Mouse (Mus musculus): ENCODE measurements around the gene Ppp3r1.

Gene Ppp3r1

DNA sequence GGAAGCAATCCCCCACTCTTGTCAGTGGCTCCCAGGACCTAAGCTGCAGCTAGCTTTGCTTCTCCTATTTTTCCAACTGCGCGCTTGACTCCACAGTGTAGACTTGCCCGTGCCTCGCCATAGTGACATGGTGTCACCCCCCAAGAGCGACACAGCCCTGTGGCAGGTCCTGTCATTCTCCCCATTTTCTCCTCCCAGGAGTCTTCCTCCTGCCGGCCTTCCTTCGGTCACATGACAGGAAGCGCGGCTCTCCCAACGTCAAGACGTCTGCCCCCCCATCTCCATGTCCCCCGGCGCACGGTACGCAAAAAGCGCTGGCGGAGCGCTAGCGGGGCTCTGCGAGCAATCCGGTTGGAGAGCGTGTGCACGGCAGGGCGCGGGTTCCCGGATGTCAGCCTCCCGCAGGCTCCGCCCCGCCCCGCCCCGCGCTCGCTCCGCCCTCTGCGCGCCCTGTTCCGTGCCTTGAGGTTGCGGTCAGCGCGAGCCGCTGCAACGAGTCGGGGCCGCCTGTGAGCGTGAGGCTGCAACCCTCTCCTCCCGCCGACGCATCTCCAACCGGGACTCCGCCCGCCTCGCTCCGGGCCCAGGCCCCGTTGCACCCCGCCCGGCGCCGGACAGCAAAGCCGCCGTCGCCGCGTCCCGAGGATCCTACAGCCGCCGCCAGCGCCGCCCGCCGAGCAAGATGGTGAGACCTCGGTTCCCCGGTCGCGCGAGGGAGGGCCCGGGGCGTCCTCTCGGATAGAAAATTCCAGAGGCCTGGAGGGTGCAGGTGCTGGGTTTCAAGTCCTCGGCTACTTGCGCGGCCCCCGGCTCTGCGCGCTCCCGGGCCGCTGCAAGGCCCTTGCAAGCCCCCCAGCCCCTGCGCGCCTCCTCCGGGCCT is at the start of gene Ppp3r1:
Gene Ppp3r1, plus strand, starts transcription at position 406 of the 880 bp plus-strand sequence.
- peak; percentile 97 for DNase-seq

DNA sequence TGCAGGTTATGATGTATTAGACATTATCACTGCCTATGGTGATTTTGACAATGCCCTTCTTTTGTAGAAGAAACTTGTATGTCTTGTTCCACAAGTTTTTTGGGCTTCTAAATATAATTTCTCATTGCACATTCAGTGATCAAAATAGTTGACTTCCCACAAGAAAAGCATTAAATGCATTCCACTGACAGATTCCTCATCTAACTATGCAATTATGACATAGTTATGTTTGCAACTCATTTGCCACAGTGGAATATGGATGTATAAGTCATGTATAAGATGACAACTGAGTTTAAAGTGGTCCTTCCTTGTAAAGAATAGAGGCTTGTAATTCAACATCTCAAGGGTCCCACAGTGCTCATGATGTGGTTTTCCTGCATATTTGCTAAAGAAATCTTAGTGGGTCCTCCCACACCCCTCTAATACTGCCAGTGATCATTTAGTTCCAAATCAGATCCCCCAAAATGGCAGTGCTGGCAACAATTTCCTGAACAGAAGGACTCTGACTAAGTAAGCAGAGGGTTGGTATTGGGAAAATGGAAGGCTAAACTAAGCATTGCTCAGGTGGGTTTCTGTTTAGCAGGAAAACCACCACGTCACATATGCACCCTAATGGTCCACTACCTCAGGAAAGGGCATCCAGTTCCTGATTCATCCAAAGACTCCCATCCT is 46.5 kb upstream of the Ppp3r1 start:
- no peak for DNase-seq

DNA sequence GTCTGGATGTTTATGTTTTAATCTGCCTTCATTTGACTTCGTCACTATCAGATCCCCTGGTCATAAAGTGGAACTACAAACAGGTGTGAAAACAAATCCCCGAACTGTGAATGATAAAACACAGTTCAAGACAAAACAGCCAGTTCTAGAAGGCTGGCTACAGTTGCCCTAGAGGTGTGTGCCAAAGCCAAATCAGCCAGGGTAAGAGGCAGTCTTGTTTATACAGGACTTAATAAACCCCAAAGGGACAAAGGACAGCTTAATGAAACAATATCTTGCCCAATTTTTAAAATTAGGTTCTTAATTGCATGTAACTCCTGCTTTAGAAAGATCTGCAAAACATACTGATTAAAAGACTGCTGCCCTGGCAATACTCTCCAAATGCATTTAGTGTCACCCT is 32.6 kb upstream of the Ppp3r1 start:
- no peak for DNase-seq

DNA sequence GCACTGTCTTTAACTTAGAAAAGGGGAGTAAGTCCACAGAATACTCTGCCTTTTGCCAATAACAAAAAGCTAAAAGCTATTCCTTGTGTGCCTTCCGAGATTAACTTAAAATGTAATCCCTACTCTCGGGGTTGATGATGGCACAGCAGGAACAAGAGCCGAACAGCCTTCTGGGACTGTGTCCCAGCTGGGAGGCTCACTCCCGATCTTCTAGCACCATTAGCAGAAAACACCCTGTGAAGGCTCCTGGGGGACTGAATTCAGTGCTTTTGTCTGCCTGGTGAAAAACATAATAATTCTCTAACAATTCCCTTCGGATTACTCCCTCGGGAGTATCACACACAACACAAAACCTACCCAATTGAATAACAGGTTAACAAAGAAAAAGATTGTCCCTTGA is 23.4 kb upstream of the Ppp3r1 start:
- no peak for DNase-seq

DNA sequence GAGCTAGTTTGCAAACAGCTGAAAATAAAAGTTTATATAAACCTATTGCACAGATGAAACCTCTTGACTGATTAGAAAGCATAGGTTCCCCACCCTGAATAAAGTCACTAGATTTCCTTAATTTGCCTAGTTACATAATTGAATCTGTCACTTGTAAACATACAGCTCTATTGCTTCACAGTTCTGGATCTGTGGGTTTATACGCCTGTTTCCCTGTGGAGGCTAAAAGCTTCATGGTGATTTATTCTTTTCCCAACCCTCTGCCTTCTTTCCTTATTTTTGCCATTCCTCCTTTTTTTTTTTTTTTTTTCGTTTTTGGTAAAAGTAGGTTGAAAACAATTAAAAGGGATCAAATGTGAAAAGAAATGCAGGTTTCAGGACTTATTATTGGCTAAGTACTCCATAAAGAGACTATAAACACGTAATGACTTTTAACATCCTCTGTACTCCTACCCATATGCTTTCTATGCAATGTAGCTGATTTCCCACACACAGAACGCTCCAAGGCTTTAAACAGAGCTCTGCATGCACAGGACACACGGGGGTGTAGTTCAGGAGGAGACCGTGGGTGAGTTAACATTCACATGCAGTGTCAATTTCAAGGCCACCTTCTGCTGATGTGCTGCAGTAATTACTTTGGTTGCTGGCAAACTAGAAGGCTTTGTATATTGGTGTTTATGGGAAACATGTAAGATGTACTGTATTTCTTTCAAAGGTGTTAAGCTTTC is 20.6 kb upstream of the Ppp3r1 start:
- no peak for DNase-seq

DNA sequence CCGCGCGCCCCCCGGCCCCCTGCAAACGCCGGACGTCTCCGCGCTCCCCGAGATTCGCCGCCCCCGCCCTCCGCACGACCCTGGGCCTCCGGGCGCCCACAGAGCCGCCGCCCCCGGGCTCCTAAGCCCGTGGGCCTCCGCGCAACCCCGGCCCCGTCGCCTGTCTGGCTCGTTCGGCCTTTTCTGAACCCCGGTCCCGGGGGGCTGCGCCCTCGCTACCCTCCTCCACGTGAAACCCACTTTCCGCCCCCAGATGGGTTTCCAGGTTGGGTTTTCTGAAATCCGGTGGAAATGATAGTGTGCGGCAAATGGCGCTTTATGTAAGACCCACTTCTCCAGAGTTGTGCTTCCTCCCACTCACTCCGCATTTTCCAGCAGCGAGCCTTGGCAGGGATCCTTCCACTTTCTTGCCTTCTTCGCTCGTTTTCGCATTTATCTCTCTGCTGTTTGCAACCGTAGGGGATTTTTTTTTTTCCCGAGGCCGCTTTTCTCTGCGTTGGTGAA is 727 bp downstream of the Ppp3r1 start:
- peak; percentile 40 for DNase-seq

DNA sequence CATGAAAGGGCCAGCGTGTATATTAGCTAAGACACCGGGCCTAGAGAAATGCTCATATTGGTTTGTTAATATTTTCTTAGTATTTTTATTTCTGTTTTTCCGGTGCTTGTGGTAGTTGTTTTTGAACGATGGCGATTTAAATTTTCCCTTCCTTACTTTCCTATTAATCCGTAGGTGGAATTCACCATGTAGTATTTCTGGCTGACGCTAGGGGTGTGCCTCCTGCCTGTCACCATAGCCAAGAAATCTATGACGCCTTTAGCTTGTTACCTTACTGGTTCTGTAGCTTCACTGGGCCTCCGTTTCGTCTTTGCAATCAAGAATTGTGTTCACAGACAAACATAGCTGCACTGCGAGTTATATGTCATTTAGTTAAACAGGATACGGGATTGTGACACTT is 1.2 kb downstream of the Ppp3r1 start:
- DNase-seq: peak; percentile 84

DNA sequence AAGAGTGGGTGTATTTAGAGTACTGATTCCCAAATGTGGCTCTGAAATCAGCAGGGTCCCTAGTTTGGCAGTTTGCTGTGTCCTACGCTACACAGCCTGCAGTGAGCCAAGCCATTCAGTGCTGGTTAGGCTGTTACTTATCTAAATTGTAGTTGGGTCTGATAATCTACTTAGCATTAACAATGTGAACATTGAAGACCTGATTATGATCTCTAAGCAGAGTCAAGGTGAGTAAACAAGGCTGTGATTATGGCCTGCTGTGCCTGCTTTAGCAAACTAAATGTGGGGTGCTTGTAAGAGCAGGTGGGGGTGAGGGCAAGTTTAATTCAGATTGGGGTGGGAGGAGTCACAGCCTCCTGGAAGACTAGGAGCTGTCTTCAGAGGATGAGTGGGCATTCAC is 4.9 kb downstream of the Ppp3r1 start:
- DNase-seq: no peak

DNA sequence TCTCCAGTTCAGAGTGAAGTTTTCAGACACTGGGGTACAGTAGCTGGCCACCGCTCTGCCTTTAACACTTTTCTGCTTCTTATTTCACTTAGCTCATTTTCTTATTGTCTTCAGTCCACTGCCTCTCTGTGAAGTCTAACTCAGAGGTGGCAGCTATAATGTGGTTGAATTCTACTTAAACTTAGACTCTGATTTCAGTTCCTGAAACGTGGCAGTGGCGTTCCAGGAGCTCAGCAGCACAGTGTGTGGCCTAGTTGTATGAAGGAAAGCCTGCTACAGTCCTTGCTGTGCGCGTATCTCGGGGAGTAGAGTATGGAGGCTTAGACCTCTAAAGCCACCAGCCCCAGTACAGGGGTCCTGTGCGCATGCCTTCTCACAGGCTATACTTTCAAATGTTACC is 7.6 kb downstream of the Ppp3r1 start:
- no peak for DNase-seq

DNA sequence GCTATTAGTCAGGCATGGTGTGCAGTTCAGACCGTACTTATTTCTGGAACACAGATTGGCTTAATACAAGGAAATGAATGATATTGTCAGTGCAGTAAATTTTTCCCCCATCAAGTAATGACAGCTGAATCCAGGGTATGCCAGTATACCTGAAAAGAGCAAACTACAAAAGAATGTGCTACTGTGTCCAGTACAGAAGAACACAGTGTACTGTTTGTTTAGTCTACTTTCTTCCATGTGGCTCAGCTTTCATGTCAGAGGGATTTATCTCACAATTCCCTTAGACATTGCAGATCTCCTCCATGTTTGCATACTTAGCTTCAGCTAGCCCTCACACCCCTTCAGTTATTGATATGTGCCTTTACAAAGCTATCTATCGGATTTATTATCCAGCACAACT is 10.2 kb downstream of the Ppp3r1 start:
- no peak for DNase-seq

DNA sequence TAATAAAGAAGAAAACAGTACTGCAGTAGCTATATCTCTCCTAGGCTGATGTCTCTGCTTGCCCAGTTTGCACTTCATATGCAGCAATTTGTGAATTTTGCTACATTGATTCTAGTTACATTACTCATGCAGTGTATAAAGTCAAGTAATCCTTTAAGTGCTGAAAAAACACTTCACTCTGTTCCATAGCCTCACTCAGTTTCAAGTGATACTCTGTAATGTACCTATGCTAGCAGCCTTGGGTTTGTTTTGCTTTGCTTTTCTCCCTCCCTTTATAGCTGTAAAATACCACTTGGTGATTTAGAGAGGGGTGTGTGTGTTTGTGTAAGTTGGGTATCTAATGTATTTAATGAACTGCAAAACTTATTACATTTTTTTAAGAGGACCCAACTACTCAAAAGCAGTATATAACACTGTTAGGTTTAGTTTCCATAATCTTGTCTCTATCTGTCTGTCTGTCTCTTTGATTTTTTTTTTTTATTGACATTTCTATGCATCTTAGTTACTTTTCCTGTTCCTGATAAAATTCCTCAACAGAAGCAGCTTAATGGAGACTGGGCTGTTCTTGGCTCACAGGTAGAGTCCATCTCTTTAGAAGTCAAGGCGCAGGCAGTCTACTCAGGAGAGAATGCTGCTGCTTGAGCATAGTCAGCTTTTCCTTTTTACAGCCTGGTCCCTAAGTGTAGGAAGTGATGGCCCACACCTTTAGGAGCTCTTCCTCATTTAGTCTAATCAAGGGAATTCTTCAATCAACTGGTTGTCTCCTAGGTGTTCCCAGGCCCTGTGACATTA is 12.1 kb downstream of the Ppp3r1 start:
- DNase-seq: peak; percentile 34

DNA sequence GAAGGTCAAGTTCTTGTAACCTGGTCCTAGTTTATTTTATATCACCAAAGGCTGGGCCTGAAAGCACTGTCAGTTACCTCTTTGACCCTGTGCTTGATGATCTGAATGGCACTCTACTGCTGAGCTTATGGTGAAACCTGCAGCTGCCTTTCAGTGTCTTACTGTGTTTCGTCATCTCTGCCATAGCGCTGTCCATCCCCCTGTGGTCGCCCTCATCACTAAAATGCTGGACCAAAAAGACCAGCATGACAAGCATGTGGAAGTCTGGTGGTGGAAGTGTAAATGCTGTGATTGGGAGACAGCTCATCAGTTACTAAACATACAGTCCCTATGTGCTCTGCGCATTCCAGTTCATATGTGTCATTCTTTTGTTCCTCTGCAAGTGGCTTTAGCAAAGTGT is 13.2 kb downstream of the Ppp3r1 start:
- no peak for DNase-seq

DNA sequence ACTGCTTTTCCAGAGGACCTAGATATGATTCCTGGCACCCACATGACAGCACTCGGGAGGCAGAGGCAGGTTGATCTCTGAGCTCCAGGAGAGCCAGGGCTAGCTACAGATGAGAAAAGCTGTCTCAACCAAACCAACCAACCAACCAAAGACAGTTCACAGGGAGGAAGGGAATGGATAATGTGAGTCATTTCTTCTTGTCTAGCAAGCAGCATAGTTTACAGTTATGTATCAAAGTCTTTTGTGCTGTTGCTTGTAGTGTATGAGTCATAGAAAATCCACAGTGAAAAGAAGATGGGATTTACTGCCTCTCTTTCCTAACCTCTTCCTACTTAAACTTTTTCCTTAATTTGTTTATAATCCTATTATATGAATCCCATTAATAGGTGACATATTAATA is 17.6 kb downstream of the Ppp3r1 start:
- no peak for DNase-seq

DNA sequence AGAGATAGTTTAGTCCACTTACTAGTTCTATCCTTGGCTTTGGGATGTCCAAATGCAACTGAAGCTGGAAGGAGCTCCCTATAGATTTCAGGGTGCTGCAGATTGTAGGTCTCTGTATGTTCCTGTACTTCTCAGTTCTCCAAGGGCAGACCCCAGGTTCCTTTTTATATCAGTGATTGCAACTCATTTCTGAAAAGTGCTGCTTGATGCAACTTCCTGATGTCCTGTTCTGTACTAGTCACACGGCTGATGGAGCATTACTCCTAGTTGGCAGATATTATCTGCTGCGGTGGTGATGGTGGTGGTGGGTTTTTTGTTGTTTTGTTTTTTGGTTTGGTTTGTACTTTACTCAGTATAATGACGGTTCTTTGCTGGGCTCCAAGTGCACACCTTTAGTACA is 21.7 kb downstream of the Ppp3r1 start:
- DNase-seq: peak; percentile 17

DNA sequence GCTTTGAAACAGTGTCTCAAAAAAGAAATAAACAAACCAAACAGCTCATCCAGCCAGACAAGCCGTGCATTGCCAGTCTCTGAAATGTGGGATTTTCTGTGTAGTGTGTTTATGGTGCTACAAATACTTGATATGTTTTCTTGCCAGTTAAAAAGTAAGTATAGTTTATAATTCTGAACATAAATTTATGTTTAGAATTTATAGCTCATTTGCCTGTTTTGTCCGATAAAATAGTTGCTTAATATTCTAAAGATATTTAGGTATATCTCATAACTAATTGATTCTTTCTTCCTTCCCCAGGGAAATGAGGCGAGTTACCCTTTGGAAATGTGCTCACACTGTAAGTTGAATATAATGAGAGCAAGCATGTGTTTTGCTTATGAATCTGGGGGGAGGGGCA is 22.7 kb downstream of the Ppp3r1 start, which contains the start of gene Wdr92:
Gene Wdr92, plus strand, starts transcription at position 301 of the 400 bp plus-strand sequence.
- no peak for DNase-seq

DNA sequence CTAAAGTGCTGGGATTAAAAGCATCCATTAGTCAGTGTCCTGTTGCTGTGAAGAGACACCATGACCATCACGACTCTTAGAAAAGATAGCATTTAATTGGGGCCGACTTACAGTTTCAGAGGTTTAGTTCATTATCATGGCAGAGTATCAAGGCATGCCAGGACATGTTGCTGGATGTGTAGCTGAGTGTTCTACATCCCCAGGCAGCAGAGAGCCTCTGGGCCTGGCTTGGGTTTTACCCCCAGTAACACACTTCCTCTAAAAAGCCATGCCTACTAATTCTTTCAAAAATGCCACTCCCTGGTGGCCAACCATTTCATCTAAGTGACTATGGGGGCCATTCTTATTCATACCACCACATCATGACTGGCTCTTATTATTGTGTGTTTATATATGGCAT is 24.1 kb downstream of the Ppp3r1 start:
- no peak for DNase-seq

DNA sequence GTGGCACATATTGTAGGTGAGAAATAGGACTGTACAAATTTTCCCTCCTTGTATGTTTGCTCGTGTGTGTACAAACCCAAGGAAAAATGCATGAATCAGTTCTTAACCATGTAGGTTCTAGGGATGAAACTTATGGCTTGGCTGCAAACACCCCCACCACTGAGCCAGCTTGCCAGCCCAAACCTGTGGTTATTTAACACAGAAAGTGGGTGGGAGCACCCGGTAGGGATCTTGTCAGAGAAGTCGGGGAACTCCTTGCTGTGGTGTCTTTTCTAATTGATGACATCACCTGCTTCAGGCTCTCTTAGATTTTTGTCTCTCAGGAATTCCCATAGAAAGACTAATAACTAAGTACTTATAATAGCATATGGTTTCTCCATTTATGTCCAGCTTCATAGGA is 28.6 kb downstream of the Ppp3r1 start:
- DNase-seq: no peak

DNA sequence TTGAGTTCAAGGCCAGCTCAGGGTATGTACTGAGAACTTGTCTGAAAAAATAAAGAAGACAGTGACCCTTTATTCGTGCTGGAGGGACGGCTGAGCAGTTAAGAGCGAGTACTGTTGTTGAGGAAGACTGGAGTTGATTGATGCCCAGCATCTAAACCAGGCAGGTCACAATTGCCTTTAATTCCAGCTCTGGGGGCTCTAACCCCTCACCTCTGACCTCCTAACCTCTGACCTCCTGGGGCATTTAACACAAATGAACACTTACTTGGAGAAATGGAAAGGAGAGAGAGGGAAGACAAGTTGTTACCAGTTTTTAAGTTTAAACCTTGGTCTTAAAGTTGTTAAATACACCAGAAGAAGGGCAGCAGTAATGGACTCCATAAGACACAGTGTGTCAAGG is 29.7 kb downstream of the Ppp3r1 start:
- no peak for DNase-seq

DNA sequence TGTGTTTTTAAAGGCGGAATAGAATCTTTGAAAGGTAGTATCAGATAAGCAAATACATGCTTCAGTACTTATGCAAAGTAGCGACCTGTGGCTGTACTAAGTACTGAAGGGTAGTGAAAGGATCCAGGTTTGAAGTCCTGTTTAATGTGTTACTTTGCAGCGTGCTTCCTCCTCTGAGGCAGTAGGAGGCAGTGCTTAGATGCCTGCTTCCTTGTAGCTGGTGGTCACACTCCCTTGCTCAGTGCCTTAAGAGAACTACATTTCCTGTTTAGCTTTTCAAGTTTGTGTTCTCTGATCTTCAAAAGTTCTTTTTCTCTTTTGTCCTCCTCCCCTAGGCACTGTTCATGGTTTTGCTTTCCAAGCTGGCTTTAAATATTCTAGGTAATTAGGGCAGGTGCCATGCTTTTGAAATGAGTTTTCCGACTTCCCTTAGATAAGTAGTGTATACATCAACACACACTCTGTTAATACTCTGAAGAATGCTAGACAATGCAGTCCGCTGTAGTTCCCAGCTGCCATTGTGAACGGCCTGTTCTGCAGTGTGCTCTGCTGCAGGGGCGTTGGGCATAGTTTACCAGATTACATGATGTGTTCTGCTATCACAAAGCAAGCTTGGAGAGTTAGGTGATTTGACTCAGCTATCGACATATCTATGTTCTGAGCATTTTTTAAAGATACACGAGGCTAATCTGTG is 33.2 kb downstream of the Ppp3r1 start:
- DNase-seq: peak; percentile 21

DNA sequence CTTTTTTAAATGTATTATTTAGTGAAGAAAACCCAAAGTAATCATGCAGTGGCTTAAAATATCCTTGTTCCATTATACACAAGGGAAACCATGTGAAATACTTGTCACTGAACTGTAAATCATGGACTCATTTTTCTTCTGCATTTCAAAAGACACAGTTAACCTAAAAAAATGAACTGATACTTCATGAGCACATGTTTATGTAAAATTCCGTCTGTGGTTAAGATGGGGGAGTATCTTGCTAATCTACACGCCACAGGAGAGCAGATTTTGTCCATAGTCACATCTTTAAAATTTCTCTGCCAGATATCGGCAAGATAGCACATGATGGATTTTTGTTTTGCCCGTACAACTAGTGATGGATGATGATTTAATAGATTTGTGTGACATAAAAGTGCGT is 40.1 kb downstream of the Ppp3r1 start:
- no peak for DNase-seq

DNA sequence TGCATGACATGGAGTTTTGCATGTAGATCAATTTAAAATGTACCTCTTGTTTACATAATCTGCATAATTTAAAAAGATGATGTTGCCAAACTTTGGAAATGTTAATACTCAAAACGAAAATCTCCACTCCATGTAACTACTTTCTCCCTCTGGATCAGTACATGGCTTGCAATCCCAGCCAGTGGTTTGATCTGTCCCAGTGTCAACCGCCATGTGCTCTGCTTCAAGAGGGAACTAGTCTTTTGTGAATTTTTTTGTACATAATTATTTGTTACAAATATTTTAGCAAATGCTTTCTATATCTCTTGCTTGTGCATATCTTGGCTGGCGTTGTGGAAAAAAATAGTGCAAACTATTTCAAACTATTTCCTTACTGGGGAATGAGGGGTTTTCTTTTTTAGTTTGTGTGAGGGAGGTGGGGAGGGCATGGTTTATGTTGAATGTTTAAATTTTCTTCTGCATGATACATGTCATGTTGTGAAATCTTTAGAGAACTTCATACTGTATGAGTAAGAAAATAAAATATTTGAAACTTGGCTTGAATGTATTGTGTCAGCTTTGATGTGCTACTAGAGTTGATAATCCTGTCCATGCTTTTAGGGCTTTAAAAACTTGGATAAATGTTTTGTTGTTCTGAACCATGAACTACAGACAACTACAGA is 40.9 kb downstream of the Ppp3r1 start:
- DNase-seq: no peak

All from lung, postnatal 36 days (tissue).